Mouse (Mus musculus) kidney, adult 9 months (tissue): ENCODE results near the gene Elp6.
"Not testable (repeated sequence)": the region's sequence is repeated elsewhere in the genome, so short reads cannot be mapped to it uniquely, and the experiment has no call there.

Experiments
- DNase-seq: peaks from one replicate; pipeline ENCODE4 v3.0.0; 2022

Gene Elp6

DNA sequence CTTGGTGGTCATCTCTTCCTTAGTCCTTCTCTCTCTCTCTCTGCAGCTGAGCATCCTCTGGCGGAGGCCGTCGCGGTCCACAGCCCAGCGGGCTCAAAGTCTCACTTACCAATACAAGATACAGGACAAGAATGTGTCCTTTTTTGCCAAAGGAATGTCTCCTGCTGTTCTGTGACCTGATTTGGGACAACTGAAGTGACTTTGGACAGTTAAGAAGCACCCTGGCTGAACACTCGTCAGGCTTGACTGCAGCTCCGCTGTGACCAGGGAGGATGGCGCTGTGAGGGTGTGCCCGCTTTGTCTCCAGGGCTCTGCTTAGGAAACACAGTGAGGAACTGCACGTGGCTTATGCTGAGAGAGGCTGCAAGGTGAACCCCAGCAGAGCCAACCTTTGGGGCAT lies 15.8 kb downstream of the Elp6 start:
- DNase-seq, result peak; percentile 72

DNA sequence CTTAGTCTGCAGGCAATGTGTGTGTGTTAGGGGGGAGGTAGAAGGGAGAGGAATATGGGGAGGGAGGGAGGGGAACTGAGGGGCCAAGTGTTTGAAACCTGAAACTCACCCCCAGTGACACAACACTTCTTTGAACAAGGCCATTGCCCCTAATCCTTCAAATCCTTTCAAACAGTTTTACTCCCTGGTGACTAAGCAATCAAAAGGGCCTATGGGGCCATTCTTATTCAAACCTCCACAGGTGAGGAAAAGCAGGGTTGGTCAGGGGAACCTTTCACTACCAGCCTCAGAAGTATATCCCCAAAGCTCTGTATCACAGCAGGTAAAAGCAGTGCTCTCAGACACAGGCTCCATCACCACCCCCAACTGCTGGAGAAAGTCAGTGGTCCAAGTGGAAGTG lies 18.0 kb downstream of the Elp6 start:
- no peak for DNase-seq

DNA sequence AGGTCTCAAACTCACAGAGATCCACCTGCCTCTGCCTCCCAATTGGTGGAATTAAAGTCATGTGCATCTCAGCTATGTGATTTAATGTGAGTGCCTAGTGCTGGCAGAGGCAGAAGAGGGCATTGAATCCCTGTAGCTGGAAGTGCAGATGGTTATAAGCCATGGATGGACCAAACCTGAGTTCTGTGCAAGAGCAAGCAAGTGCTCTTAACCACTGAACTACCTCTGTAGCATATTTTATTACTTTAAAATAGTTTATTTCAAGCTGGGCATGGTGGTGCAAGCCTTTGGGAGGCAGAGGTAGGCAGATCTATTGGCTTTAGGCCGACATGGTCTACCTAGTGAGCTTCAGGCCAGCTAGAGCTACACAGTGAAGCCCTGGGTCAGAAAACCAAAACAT lies 19.2 kb downstream of the Elp6 start:
- DNase-seq, result no peak

DNA sequence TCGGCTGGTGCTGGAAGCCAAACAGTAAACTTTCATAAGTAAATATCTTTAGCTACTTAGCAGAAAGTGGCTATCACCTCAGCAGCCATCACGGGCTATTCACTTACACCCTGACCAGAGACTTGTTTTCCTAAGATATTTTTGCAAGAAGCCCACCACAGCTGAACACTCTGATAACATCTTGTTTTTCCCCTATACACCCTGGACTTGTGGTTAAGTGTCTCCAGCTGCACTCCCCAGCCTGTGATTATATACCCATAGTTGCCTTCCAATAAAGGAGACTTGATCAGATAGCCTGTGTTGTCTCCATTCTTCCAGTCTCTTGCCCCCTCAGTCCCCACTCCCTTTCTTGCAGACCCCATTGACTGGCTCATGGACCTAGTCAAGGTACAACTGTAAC lies 23.2 kb downstream of the Elp6 start:
- no peak for DNase-seq

DNA sequence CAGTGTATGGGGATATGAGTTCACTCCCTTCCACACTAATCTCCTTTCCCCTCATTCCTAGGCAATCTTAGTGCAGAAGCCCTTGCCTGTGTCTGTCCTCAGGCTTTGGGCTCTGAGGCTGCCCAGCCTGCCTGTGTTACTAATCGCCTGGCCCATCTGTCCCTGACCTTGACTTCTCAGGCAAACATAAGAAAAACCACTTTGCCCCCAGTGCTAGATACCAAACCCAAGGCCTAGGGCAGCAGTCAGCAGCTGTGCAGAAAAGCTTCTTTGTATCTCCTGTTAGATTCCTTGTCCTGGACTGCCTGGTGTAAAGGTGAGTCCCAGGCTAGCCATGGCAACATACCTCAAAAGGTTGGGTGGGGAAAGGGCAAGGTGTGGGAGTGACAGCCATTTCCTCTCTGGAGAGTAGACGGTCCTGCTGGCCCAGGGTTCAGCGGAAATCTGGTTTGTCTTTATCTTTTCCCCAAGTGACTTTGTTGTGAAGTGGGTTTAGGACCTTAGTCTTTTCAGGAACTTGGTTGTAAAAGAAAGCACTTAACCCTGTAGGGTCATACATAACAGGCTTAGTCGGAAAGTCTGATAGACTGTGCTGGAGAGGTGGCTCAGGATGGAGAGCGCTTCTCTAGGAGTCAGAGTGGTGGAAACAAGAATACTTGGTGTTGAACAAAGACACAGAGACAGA lies 24.1 kb downstream of the Elp6 start:
- DNase-seq, result no peak

DNA sequence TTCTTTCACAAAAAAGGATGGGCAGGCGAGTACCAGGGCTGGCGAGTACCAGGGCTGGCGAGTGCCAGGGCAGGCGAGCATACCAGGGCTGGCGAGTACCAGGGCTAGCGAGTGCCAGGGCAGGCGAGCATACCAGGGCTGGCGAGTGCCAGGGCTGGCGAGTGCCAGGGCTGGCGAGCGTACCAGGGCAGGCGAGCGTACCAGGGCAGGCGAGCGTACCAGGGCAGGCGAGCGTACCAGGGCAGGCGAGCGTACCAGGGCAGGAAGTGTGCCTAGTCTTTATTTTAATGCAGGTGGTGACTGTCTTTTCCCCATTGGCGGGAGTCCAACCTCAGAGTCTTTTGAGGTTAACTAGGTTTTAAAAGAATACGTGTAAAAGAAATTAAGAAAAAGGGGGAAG lies 24.7 kb downstream of the Elp6 start:
- peak; percentile 28 for DNase-seq

DNA sequence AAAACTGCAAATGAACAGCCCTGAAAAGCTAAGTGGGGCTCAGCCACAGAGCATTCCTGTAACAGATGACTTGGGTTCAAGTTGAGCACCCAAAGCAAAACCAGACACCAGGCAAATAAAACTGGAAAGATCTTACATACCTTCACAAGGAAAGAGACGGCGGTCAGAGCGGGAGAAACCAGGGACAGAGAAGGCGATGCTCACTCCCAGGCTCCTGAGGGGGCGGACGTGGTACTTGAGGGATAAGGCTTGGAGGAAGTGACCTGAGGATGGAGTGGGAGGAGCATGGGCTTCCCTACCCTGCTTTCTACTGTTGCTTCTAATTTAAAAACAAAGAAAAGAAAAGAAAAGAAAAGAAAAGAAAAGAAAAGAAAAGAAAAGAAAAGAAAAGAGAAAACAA lies 25.4 kb downstream of the Elp6 start:
- DNase-seq, result no peak

DNA sequence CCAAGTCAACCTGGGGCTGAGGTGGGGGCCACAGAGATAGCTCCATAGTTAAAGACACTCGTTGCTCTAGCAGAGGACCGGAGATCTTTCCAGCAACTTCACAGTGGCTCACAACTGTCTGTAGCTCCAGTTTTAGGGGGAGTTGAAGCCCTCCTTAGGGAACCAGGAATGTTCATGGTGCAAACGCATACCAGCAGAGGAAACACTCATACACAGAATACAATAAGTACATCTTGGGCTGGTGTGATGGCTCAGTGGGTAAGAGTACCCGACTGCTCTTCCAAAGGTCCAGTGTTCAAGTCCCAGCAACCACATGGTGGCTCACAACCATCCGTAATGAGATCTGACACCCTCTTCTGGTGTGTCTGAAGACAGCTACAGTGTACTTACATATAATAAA lies 25.9 kb downstream of the Elp6 start:
- not testable (repeated sequence) for DNase-seq

DNA sequence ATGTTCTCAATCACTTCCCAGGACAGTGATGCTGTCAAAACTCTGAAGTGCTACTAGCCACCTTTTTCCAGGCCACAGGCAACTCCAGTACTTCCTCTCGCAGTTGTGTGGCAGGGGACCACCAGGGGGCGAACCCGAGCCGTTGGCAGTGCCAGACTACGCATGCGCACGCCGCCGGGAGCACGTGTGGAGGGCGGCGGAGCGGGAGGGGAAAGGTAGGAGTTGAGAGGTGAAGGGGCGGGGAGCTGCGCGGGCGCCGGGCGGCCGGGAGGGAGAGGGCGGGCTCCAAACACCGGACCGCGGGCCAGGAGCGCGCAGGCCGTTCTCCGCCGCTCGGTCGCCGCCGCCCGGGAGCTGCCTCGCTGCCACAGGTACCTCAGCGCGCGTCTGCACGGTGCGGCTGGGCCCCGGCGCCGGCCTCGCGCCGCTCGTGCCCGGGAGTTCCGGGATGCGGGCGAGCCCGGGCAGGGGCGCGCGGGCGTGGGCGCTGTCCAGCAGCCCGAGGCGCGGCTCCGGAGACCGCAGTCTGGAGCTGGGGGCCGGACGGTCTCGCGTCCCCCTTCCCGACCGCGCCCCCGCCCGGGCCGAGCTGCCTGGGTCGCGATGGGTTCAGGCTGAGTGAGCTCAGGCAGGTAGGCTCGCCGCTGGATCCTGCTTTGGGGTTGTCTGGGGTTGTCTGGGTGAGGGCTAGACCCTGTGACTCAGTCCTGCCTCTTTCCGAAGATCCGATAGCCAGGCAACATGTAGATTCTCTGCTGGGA lies 28.3 kb downstream of the Elp6 start, which contains the start of gene Scap:
Gene Scap, plus strand, starts transcription at position 154 of the 761 bp plus-strand sequence.
- DNase-seq, result peak; percentile 98

DNA sequence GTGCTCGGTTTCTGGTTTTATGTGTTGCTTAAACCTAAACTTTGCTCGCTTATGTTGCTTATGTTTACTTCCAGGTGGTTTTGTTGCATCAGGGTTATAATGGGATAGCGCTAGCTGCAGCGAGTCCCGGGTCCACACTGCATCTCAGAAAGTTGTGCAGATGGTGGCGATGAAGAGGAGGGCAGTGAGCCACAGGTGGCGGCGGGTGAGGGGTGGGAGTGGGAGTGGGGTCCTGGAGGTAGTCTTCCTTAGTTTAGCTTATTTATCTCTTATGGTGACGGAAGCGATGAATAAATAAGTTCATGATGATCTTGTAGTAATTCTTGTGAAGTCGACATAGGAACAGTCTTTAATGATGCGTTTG lies 28.9 kb downstream of the Elp6 start:
- DNase-seq, result no peak

DNA sequence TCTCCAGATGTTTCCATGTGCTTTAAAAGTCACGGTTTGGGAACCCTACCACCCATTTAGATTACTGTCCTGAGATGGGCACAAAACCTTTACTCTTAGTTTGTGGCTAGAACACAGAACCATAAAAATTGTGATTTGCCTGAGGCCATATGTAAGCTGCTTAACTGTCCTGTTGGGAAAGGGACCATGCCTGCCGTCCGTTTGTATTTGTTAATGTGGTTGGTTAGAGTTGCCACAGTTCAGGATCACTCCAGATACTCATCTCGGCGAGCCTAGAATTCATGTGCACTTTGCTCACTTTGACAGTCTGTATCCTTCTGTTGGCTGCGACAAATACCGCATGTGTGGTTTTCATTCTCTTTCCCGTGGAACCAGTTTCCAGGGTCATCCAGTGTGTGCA lies 29.9 kb downstream of the Elp6 start:
- DNase-seq, result no peak

DNA sequence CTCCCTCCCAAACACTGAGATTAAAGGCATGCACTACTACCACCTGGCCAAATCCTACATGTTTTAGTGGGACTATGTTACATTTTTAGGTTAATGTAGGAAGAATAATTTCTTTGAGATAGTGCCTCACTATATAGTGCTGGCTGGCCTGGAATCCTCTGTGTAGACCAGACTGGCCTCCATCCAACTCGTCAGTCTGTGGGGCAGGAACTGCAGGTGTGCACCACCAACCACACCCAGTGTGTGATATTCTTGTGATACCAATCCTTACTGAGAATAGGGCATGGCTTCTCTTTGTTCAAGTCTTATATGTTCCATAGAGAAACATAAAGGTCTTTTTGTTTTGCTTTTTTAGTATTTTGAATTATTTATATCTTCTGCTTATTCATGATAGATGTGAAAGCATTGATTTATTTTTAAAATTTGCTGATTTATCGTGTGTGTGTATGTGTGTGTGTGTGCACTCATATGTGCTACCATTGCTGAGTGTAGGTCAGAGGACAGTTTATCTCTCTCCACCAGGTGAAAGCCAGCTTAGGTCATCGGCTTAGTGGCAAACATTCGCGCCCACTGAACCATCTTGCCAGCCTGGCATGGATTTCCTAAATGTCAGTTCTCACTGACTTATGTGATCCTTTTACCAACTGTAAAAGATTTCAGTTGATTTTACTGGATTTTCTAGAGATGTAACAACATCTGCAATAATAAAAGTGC lies 35.2 kb downstream of the Elp6 start:
- DNase-seq, result no peak

DNA sequence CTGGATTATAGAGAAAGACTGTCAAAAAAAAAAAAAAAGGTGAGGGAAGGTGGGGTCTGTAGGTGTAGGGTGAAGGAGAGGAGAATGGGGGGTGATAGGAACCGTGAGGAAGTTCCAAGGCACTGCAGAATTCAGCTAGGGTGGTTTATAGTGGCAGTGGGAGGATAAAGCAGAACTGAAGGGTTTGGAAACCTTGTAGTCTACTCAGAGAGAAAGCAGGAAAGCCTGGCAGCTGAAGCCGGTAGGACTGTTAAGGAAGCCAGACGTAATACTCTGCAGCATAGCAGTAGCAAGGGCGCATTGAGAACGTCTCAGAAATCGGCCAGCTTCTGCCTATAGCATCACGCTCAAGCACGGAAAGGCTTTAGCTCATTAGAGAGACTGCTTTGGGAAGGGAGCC lies 37.0 kb downstream of the Elp6 start:
- no peak for DNase-seq

DNA sequence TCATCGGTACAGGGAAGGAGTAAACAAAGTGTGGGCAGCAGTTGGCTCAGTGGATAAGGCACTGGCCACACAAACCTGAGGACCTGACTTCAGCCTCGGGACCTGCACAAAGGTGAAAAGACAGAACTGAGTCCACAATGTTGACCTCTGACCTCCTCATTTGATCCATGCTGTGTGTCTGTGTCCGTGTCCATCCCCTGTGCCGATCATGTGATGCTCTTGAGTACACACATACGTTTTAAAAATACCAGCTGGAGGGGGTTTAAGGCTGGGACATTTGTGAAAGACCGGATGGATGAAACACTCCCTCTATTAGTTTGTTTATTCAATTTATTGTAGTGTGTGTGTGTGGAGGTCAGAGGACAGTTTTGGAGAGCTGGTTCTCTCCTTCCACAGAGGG lies 38.8 kb downstream of the Elp6 start:
- peak; percentile 41 for DNase-seq

DNA sequence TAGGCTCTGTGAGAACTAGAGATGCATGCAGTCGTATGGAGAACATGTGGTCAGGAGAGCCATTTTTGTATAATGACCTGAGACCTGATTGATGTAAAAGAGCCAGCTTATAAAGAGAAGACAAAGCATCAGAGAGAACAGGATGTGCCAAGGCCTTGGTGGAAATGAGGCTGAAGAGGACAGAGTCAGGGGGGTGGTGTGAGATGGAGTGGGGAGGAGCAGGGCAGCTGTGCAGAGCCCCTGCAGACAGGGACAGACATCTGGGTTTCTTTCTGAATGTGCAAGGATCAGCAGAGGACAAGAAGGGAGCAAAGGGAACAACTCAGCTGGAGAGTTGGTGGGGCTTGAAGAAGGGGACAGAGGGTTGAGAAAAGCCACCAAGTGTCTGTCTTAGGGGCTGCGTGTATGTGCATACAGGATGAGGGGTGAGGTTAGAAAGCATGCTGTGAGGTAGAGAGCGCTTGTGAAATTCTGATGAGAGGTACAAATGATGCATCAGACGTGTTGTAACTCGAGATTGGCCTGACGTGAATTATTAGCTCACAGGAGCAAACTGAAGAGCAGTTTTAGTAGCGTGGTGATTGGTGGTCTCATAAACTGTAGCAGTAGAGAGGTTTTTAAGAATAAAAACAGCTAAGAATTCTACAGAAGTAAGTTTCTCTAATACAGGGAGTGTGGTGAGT lies 40.2 kb downstream of the Elp6 start:
- no peak for DNase-seq

DNA sequence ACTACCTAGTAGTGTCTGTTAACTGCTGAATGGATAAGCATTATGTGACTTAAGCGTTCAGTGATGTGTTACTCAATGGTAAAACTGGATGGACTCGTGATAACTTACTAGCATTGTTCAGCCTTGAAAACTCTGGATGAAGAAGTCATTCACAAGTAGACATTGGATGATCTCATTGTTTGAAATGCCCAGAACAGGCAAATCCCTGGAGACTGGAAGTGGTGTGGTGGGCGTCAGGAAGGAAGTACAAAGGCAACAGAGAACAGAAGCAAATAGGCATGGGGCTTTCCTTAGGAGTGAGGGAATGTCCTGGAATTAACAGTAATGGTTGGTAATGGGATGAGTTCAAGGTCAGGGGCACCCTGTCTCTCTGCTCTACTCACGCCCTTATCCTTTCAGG lies 43.9 kb downstream of the Elp6 start:
- DNase-seq, result no peak

DNA sequence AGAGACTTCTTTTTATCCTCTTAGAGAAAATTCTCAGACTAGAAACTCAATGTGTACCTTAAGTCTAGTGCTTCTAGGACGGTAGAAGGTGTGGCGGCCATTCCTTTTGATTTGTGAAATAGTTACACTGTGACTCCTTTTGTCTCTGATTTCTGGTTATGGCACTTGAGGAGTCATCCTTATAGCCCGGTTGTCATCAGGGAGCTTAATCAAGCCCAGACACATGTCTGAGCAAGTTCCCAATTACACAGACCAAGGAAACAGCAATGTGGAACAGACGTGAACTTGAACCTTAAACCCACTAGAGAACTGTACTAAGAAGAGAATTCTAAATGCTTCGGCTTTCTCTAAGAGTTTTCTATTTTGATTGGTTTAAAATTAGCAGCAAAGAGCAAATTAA lies 45.2 kb downstream of the Elp6 start:
- no peak for DNase-seq

DNA sequence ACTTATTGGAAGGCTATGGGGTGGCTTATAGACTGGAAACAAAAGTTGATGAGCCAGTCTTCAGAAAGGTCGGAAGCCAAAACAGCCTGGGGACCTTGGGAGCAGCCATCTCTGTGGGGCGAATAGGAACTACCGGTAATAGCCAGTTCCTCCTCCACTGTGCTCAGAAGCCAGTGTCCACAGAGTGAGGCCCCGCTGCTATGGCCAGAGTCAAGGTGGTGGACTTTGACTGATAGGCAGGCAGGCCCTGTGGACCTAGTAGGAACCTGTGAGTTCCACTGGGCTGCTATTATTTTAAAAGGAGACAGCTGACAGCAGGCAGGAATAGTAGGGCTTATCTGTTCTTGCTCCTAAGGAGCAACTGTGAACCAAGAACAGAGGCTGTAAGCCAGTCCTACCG lies 45.6 kb downstream of the Elp6 start:
- DNase-seq, result peak; percentile 69

DNA sequence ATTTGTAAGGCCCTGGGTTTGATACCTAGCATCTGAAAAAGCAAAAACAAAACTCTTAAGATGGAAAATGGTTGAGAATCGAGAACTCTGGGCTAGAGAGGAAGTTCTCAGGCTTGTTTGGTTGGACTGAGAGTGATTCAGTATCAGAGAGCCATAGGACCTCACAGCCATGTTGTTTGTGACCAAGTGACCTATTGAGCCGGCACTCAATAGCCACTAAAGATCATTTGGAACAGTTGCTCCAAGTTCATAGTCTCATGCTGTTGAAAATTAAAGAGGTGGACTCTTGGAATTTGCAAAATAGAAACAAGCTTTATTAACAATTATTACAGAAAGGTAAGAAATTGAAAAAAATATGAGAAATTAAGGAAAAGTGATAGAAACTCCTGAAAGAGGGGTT lies 46.4 kb downstream of the Elp6 start:
- no peak for DNase-seq

DNA sequence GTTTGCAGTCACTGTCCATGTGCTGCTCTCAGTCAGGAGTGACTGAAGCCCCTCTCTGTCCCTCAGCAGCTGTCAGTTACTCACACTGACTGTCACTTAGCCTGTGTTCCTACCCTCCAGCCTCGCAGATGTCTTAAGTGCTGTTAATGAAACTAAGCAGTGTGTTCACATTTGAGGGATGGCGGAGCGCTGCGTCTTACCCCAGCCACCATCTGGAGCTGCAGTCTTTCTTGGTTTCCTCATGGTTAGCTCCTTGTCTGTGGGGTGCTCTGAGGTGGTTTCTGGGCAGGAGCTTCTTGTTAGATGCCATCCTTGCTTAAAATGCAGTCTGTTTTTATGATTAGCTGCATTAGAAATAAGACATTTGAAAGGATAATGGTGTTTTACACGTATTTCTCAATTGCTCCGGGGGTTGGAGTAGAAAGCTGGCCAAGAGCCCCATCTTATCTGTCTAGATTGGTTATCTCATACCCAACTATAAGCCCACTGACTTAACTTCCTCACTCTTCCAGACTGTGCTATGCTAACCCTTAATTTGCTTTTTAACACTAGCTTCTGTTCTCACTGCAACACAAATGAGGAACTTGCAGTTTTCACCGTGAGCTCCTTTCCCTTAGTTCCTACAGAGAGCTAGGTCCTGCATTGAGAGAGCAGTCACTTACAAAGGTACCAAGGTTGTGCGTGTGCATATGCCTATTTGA lies 47.1 kb downstream of the Elp6 start:
- no peak for DNase-seq

DNA sequence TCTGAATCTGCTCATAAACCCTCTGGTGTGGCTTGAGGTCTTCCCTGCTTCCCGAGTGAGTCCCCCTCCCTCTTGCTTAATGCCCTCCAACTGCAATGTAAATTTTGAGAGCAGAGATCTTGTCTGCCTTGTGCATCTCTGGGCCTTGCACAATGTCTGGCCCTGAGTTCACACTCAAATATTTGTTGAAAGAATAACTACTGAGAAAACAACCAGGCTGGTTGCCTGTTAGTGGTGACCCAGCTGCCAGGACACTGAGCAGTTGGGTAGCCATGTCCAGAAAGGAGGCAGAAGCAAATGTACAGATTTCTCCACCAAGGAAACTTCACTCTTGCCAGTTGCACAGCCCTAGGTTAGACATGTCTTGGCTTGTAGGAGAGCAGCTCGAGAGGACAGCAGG lies 53.4 kb downstream of the Elp6 start:
- DNase-seq, result no peak

DNA sequence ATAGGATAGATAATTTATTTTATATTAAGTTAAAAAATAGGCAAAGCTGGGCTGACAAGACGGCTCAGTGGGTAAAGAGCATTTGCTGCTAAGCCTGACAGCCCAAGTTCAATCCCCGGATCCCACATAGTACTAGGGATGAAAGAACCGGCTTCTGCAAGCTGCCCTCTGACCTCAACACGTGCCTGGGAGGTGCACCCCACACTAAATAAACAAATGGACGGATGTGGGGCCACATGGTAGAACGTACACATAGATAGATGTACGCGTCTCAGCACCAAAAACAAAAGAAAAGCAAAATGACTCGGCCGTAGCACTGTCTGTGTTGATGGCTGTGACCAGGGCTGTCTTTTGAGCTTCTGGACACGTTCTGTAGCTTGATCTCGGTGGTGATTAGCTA lies 56.3 kb downstream of the Elp6 start:
- no peak for DNase-seq

DNA sequence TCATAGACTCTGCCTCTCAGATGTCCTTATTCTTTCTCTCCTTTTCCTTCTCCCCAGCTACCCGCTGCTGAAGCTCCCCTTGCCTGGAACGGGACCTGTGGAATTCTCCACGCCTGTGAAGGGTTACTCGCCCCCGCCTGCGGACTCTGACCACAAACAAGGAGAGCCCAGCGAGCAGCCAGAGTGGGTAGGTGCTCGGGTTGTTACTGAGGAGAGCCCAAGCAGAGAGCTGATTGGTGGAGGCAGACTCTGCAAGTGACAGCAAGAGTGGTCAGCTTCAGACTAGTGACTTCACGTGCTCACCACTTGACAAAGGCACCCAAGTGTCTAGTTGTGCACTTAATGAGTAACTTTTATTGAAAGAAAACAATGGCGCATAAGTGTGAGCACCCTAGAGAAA lies 57.4 kb downstream of the Elp6 start:
- DNase-seq, result peak; percentile 24
